Comparison of ENCODE assay signal across 8 mouse cellular contexts in genomic region chr13:55329683-55330566, GRCm38 (mm10). TPM values are rescaled to one million over a fixed set of nuclear protein-coding genes. Genes with fewer than 3 reads are reported as not detected.
DNase-seq lines count a peak whose midpoint lies in the region; ATAC-seq and TF ChIP-seq lines count a peak whose summit lies in the region.

Mxd3 (minus strand) TSS chr13:55329823.

- no peaks in the 10 kb centered on the region for H3K9me3 ChIP-seq in ES-Bruce4 (replicated peaks; ENCODE audit: control insufficient read depth, insufficient read depth, low read length, poor library complexity, severe bottlenecking)
- H3K9me3 ChIP-seq in forebrain, embryonic 10.5 days, result no peaks in the 10 kb centered on the region
- no peaks in the 10 kb centered on the region for H3K9me3 ChIP-seq in heart, postnatal 0 days (replicated peaks; ENCODE audit: control insufficient read depth, low read length)
- H3K9me3 ChIP-seq in neural tube, embryonic 15.5 days (replicated peaks), result no peaks in the 10 kb centered on the region

- H3K27me3 ChIP-seq in ES-Bruce4 (ENCODE audit: control insufficient read depth, insufficient read depth, low read length, poor library complexity, severe bottlenecking), result no peaks in the 10 kb centered on the region
- peaks cover 17% of the 10 kb centered on the region for H3K27me3 ChIP-seq in forebrain, embryonic 10.5 days (ENCODE audit: poor library complexity, severe bottlenecking)
- H3K27me3 ChIP-seq in heart, postnatal 0 days (ENCODE audit: control insufficient read depth, insufficient read depth, low read length), result no peaks in the 10 kb centered on the region
- no peaks in the 10 kb centered on the region for H3K27me3 ChIP-seq in neural tube, embryonic 15.5 days (replicated peaks)

- TF ChIP-seq CTCF in ES-Bruce4 (IDR thresholded peaks at IDR 0.05; ENCODE audit: low read depth, low read length), result no peak
- no peak for TF ChIP-seq CTCF in heart, postnatal 0 days (IDR thresholded peaks at IDR 0.05; ENCODE audit: low read depth)
- TF ChIP-seq CTCF in lung, adult 2 months (IDR thresholded peaks at IDR 0.05; ENCODE audit: insufficient read depth, low read length), result no peak

- peak within 1 kb of the TSS; percentile 86 for H3K9ac ChIP-seq in ES-Bruce4 (ENCODE audit: low read depth, poor library complexity, severe bottlenecking)
- peak within 1 kb of the TSS; percentile 59 for H3K9ac ChIP-seq in heart, postnatal 0 days (replicated peaks; ENCODE audit: low read depth, low read length)
- peak within 1 kb of the TSS; percentile 63 for H3K9ac ChIP-seq in neural tube, embryonic 15.5 days (replicated peaks)

- peak within 1 kb of the TSS; percentile 89 for H3K27ac ChIP-seq in ES-Bruce4 (ENCODE audit: insufficient read depth, low read length)
- peak within 1 kb of the TSS; percentile 97 for H3K27ac ChIP-seq in forebrain, embryonic 10.5 days
- H3K27ac ChIP-seq in heart, postnatal 0 days (ENCODE audit: low read depth), result peak within 1 kb of the TSS; percentile 85
- H3K27ac ChIP-seq in neural tube, embryonic 15.5 days (replicated peaks), result peak within 1 kb of the TSS; percentile 82

- TF ChIP-seq EP300 in ES-Bruce4 (IDR thresholded peaks at IDR 0.05; ENCODE audit: insufficient read depth, low read depth, low read length), result 0 out of 2 replicates have a peak, but pooled peaks have one; percentile 2
- TF ChIP-seq EP300 in heart, postnatal 0 days (IDR thresholded peaks at IDR 0.05; ENCODE audit: low read depth), result no peak; the same call in 1 of the 2 replicates

- DNase-seq in c-Kit-positive CD71-negative TER-119-negative erythroid progenitor cells, embryonic 14.5 days (ENCODE audit: low read depth), result peak; percentile 79
- DNase-seq in forebrain, embryonic 10.5 days (ENCODE audit: extremely low spot score, low spot score), result peak; percentile 92
- peak; percentile 77 for DNase-seq in heart, postnatal 0 days (ENCODE audit: low spot score)
- peak; percentile 78 to 90 for DNase-seq in kidney, postnatal 36 days
- DNase-seq in lung, adult 2 months, result peak; percentile 86
- peak; percentile 78 for DNase-seq in testis, postnatal 14 days (ENCODE audit: low spot score)

- H3K4me3 ChIP-seq in ES-Bruce4 (ENCODE audit: low read depth, low read length), result peak within 1 kb of the TSS; percentile 84
- H3K4me3 ChIP-seq in forebrain, embryonic 10.5 days, result peak within 1 kb of the TSS; percentile 78
- peak within 1 kb of the TSS; percentile 73 for H3K4me3 ChIP-seq in heart, postnatal 0 days (ENCODE audit: low read depth, low read length)
- peak within 1 kb of the TSS; percentile 86 for H3K4me3 ChIP-seq in lung, adult 2 months (replicated peaks; ENCODE audit: extremely low read depth, low read depth, low read length)
- peak within 1 kb of the TSS; percentile 83 for H3K4me3 ChIP-seq in neural tube, embryonic 15.5 days (replicated peaks)

- H3K36me3 ChIP-seq in ES-Bruce4 (ENCODE audit: control insufficient read depth, insufficient read depth, low read length, poor library complexity, severe bottlenecking), result peaks cover 6% of the 10 kb centered on the region; the same call in 1 of the 2 replicates
- H3K36me3 ChIP-seq in forebrain, embryonic 10.5 days (replicated peaks), result peaks cover 23% of the 10 kb centered on the region
- H3K36me3 ChIP-seq in heart, postnatal 0 days (replicated peaks; ENCODE audit: control insufficient read depth, insufficient read depth, low read length), result peaks cover 13% of the 10 kb centered on the region
- peaks cover 13% of the 10 kb centered on the region for H3K36me3 ChIP-seq in neural tube, embryonic 15.5 days

- peak within 1 kb of the TSS; percentile 90 for H3K4me2 ChIP-seq in heart, postnatal 0 days (ENCODE audit: low read depth, low read length)
- H3K4me2 ChIP-seq in neural tube, embryonic 15.5 days, result peak within 1 kb of the TSS; percentile 98

- ATAC-seq in heart, postnatal 0 days (ENCODE audit: insufficient read depth, low read depth), result peak; percentile 83
- ATAC-seq in neural tube, embryonic 15.5 days (ENCODE audit: low FRiP score), result peak; percentile 85

- H3K4me1 ChIP-seq in ES-Bruce4 (ENCODE audit: control insufficient read depth, insufficient read depth, low read length), result peaks cover 9% of the 10 kb centered on the region
- H3K4me1 ChIP-seq in forebrain, embryonic 10.5 days, result peaks cover 44% of the 10 kb centered on the region
- H3K4me1 ChIP-seq in heart, postnatal 0 days (ENCODE audit: control insufficient read depth, insufficient read depth), result peaks cover 20% of the 10 kb centered on the region
- H3K4me1 ChIP-seq in lung, adult 2 months (ENCODE audit: control insufficient read depth, insufficient read depth, low read length), result peaks cover 8% of the 10 kb centered on the region
- H3K4me1 ChIP-seq in neural tube, embryonic 15.5 days, result peaks cover 37% of the 10 kb centered on the region

- TF ChIP-seq POLR2A in ES-Bruce4 (IDR thresholded peaks at IDR 0.05; ENCODE audit: insufficient read depth, low read length), result peak; percentile 16
- TF ChIP-seq POLR2A in lung, adult 2 months (IDR thresholded peaks at IDR 0.05; ENCODE audit: borderline replicate concordance, extremely low read depth, low read depth, low read length), result no peak

- under 1% methylated on average over 82 of the region's 82 CpGs for WGBS in forebrain, embryonic 10.5 days
- WGBS in heart, postnatal 0 days, result under 1% methylated on average over 81 of the region's 82 CpGs
- WGBS in lung, adult 2 months, result under 1% methylated on average over 78 of the region's 82 CpGs
- WGBS in neural tube, embryonic 15.5 days, result under 1% methylated on average over 81 of the region's 82 CpGs

RNA-seq across cellular contexts. Expression of gene Mxd3, which starts in this region (rescaled TPM):
- polyA plus RNA-seq in ES-Bruce4 (2011; ENCODE audit: insufficient read depth, insufficient read length, low read depth, missing spikeins), result 5.1 and 6.5 TPM in 2 replicates
- 23.0 and 28.5 TPM in 2 replicates for polyA plus RNA-seq in forebrain, embryonic 10.5 days (2016; fragmentation: Nextera tagmentation; extraction: Ambion mirVana)
- 24.8 and 33.1 TPM in 2 replicates for total RNA-seq in heart, postnatal 0 days (2014; rRNA removed; ENCODE audit: low replicate concordance)
- 8.6 and 11.4 TPM in 2 replicates for polyA plus RNA-seq in heart, postnatal 0 days (2015; fragmentation: Nextera tagmentation; extraction: Ambion mirVana)
- polyA plus RNA-seq in lung, adult 2 months (2012; rRNA removed), result 1.5 and 2.7 TPM in 2 replicates
- 9.3 and 11.4 TPM in 2 replicates for polyA plus RNA-seq in neural tube, embryonic 15.5 days (2015; fragmentation: Nextera tagmentation; extraction: Ambion mirVana)

Comparison
In these comparisons a context has a peak if more than half of its experiments do, and no peak if none do; other contexts are left out.
1. Peak in every context shown above with its lines: DNase-seq, ATAC-seq, H3K4me3 ChIP-seq and H3K27ac ChIP-seq.